Mouse (Mus musculus): ENCODE measurements at regions not wholly inside any gene's neighbourhood (a gene's known extent, or its start where the extent isn't known, plus 50 kb on each side); places are given as distances from the start of the nearest gene placed in this dataset.
"Not testable (repeated sequence)": the region's sequence is repeated elsewhere in the genome, so short reads cannot be mapped to it uniquely, and the experiment has no call there.

GRCm38 (mm10) chr14:74205011-74205410 is 435.6 kb upstream of the Htr2a start:
- DNase-seq = no peak

DNA sequence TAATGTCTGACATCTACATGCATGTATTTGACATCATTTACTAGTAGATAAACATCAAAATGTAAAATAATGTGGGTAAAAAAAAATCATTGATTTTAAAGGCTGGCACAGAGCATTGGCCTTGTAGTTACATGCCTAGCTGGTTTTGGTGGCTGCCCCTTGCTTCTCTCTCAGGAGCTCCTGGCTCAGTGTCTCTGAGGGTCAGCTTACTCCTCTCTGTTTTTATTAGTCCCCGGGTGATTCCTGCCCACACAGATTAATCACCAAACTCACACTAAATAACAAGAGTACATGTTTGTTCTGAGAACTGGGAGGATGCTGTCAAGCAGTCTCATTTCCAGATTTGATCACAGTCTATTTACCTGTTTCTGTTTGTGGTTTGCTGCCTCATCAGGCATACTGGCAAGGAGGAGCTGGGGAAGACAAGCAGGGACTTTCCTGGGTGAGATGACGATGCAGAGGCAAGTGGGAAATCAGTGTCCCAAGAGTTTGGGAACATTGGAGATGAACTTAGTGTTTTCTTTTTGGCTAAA is 422.7 kb upstream of the Htr2a start:
- DNase-seq = no peak

- DNase-seq = no peak
Observed at GRCm38 (mm10) chr14:74219761-74220160, 420.9 kb upstream of the Htr2a start.

DNA sequence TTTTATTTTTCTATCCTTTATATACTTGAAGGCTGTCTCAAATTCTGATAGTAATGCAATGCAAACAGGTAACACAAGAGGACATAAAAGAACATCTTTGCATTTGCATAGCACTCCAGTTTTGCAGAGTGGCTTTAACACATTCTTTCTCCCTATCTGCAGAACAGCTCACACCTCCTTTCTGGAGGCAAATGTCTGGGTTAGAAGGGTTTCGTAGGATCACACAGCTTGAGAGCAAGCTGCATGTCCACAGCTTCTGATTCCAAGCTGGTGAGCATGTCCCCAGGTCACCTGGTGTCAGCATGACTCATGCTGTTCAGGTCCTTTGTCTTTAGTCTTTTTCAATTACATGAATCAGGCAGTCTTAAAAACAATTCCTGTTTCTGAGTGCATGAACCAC is 418.5 kb upstream of the Htr2a start:
- DNase-seq = no peak

- no peak for DNase-seq
Observed at GRCm38 (mm10) chr14:74229560-74230187, 411.0 kb upstream of the Htr2a start.

DNA sequence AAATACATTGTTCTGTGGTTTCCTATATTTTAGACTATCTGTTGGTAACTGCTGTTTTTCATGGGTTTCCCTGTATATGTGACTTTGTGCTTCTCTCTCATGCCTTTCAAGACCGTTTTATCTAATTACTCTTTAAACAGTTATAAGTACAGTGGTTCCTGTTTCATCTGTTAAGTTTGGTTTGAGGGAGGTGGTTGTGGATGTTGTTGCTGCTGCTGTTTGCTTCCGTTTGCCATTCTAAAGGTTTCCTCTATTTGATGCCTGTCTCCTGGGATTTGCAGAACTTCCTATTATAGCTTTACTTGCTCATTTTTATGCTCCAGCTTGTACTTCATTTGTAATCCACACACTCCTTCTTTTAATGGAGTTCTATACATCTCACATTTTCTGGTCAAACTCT is 400.4 kb upstream of the Htr2a start:
- no peak for DNase-seq

GRCm38 (mm10) chr14:74249263-74249878 is 391.3 kb upstream of the Htr2a start:
- no peak for DNase-seq

DNA sequence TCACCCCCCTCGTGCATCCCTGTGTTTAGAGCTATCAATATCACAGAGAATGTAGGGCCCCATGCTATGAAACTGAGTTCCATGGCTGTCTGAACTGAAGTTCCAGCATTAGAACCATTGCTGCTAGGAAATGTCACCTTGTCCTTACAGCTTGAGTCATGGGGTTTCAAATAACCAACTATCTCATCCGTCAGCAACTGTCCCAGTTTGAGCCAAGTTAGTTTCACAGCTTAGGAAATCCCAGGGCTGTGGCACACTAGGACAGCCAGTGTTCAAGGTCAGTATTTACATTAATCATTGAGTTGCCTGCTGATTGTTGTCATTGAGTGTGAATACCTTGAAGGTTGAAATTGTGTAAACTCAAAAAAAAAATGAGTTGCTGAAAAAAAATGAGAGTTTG is 390.6 kb upstream of the Htr2a start:
- DNase-seq = peak; percentile 66

- DNase-seq = no peak
Observed at GRCm38 (mm10) chr14:74252189-74253145, 388.2 kb upstream of the Htr2a start.

DNA sequence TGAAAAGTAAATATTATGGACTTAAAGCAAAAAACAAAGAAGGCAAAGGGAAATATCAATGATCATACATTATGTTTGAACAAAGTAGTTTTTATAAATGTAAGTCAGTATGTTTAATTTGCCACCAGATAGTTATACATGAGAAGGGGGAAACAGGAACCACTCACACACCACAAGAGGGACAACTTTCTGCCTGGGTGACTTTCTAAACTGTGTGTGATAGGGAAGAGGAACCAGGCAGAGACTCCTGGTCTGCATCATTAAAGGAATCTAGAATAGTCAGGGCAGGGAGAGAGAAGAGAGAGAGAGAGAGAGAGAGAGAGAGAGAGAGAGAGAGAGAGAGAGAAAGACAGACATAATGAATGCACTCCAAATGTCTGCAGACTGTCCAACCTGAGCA is 385.6 kb upstream of the Htr2a start:
- no peak for DNase-seq

- DNase-seq = no peak
Observed at GRCm38 (mm10) chr14:74259437-74259836, 381.2 kb upstream of the Htr2a start.

- no peak for DNase-seq
Observed at GRCm38 (mm10) chr14:74267086-74267485, 373.6 kb upstream of the Htr2a start.

GRCm38 (mm10) chr14:74294560-74294959 is 346.1 kb upstream of the Htr2a start:
- DNase-seq = no peak

- no peak for DNase-seq
Observed at GRCm38 (mm10) chr14:74304483-74304882, 336.2 kb upstream of the Htr2a start.

DNA sequence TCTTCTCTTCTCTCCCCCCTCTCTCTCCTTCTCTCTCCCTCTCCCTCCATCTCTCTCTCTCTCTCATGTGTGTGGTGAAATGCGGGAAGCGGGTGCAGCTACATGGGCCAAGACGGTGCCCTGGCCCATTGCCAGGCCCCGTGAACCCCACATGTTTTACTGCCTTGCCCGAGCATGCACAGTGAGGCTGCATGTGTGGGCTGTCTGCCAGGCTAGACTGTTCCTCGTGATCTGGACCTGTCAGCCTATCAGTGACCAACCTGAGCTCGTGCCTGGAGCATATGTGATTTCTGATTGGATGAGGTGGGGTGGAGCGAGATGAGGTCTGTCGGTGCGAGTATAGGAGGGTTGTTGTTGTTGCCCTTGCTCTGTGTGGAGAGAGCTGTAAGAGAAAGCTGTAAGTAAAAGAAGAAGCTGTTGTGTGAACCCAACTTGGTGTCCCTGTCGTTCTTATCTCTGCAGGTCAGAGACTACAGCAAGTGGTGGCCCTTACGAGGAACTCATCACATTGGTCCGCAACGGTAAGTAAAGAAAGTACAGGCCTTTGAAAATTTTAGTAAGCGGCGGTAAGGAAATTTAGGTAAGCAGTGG is 333.8 kb upstream of the Htr2a start:
- no peak for DNase-seq

GRCm38 (mm10) chr14:74309451-74309850 is 331.2 kb upstream of the Htr2a start:
- DNase-seq = not testable (repeated sequence)

DNA sequence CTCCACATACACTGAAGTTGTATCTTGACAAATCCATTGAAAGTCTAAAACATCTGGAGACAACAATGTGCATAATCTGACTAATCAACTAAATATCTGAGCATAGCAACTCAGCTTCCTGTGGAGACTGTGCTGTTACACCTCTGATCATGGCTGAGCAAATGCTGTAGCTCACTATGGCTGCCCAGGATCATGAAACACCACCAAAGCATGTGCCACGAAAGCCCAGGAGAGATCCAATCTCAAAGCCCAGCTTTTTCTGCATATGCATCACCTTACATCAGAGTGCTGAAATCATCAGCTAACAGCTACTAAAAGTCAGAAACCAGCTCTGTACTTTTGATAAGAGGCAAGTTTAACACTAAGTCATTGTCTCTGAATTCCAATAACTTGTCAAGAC is 313.3 kb upstream of the Htr2a start:
- DNase-seq = no peak

DNA sequence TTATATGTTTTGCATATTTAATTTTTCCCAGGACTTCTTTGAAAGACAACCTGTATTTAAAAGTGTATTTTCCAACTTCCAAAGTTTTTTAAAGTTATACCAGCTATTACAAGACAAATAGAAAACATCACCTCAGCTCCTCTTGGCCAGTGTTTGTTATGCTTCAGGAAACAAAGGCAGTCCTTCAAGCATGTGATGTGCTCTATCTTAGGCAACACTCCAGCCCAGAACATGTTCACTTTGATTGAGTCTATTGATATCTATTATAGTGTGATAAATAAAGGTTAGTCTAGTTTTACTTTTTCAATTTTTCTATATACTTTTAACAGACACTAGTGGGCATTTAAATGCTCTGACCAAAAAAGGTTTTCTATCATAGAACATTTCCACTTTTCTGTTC is 289.9 kb upstream of the Htr2a start:
- DNase-seq = no peak

GRCm38 (mm10) chr14:74352286-74352685 is 288.4 kb upstream of the Htr2a start:
- DNase-seq = peak; percentile 3

DNA sequence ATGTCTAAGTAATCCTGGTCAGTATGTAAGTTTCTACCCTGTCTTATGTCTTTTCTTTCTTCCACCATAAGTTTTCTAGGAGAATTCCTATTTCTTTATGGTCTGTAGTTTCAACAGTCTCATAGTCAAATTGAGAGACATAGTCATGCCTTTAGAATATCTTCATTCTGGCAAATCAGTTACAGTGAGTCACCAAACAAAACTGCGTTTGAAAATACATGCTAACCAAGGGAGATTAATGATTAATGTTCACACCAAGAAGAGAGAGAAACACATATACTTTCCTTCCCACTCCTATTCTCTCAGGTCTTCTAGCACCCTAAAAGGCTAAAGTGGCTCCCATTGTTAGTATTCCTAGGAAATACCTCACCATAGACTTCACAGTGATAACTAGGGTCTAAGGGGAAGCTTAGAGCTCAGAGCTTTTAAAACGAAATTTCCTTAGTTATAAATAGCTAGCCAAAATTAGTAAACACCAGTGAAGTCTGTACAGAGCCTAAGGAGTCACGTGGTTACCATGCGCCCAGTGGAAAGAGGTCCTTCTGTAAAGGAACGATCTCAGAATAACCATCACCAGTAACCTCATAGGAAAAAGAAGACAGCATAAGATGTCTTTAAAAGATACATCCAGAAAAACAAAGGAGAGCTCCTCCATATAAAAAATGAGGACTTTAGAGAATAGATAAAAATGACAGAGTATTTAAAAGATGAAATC is 281.8 kb upstream of the Htr2a start:
- DNase-seq = no peak

GRCm38 (mm10) chr14:74359663-74360552 is 280.7 kb upstream of the Htr2a start:
- no peak for DNase-seq
